Mouse (Mus musculus) neural tube, embryonic 12.5 days (tissue): ENCODE results near the gene Inip. TPM values are rescaled to one million over a fixed set of nuclear protein-coding genes. Genes with fewer than 3 reads are reported as not detected.

Source experiments
- ATAC-seq: fragments of 200-750 bp; cut with Nextera tagmentation; 2 replicates; pipeline ENCODE4 v1.8.0; 2017; ENCODE audit warnings: low read depth, mild to moderate bottlenecking, moderate TSS enrichment, moderate library complexity; ENCODE audit not compliant: low FRiP score
- H3K27ac ChIP-seq: fragments of 300-500 bp; sonication (generic); 2 replicates; pipeline ENCODE4 v1.5.1; 2016
- H3K27me3 ChIP-seq: fragments of 300-500 bp; sonication (generic); replicated peaks from 2 replicates; pipeline ENCODE4 v1.6.1; 2016; ENCODE audit warnings: mild to moderate bottlenecking
- H3K36me3 ChIP-seq: fragments of 300-500 bp; sonication (generic); 2 replicates; pipeline ENCODE4 v1.6.1; 2016; ENCODE audit warnings: mild to moderate bottlenecking
- H3K4me1 ChIP-seq: fragments of 300-500 bp; sonication (generic); 2 replicates; pipeline ENCODE4 v1.6.1; 2016
- H3K4me2 ChIP-seq: fragments of 300-500 bp; sonication (generic); replicated peaks from 2 replicates; pipeline ENCODE4 v1.6.1; 2016; ENCODE audit warnings: mild to moderate bottlenecking
- H3K4me3 ChIP-seq: fragments of 300-500 bp; sonication (generic); 2 replicates; pipeline ENCODE4 v1.5.1; 2016
- H3K9ac ChIP-seq: fragments of 300-500 bp; sonication (generic); 2 replicates; pipeline ENCODE4 v1.6.1; 2016; ENCODE audit warnings: mild to moderate bottlenecking
- H3K9me3 ChIP-seq: fragments of 300-500 bp; sonication (generic); 2 replicates; pipeline ENCODE4 v1.6.1; 2016; ENCODE audit warnings: mild to moderate bottlenecking
- WGBS: fragments of 180-500 bp; shearing (Covaris S2); methylation state at CpG from one replicate; pipeline ENCODE4 v1.1.7; 2016; 5-methylcytosine and 5-hydroxymethylcytosine counted together
- polyA plus RNA-seq: library from polyadenylated mRNA; unstranded; fragments of >200 nt; fragmentation: Nextera tagmentation; extraction: Ambion mirVana; gene quantifications from 2 replicates; pipeline ENCODE4 v1.2.1, GENCODE M21; 2016

Gene Inip
- 82.4 and 87.2 TPM in 2 replicates for polyA plus RNA-seq

DNA sequence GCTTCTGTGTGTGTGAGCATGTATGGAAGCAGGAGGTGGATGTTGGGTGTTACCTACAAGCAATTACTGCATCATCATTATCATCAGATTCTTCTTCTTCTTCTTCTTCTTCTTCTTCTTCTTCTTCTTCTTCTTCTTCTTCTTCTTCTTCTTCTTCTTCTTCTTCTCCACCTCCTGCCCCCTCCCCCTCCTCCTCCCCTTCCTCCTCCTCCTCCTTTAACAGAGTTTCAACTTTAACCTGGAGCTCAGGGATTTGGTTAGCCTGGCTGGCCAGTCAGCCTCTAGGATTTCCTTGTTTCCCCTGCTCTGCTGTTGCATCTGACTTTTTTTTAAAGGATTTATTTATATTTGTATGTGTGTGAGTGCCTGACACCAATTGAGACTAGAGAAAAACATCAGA lies at the start of gene Inip:
Gene Inip, minus strand, starts transcription at position 101 of the 400 bp plus-strand sequence.
- ATAC-seq: no peak
- Histone ChIP-seq H3K4me1 (0 out of 2 replicates have a peak, but pooled peaks cover under 1% of the 10 kb centered on the region), H3K4me3 (no peak within 1 kb of the TSS), H3K36me3 (no peaks in the 10 kb centered on the region), H3K27me3 (no peaks in the 10 kb centered on the region), H3K9me3 (no peaks in the 10 kb centered on the region), H3K4me2 (no peak within 1 kb of the TSS), H3K27ac (no peak within 1 kb of the TSS), H3K9ac (no peak within 1 kb of the TSS)

DNA sequence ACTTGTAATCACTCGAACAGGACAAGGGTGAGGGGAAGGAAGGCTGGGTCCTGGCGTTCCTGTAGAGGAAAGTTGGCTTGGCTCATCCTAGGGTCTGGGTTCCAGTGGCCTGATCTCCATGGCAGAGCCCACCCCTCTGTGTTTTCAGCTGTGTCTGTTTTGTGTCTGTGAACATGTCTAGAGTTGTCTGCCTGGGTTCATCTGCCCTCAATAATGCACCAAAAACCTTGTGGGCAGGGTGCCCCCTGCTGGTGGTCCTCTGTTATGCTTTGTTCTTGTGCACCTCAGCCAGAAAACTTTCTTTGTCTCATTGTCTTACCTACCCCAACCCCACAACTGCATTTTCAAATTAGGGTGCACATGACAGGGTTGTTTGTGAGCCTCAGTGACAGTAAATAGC lies 48.8 kb upstream of the Inip start:
- no peak overlapping the region for H3K27ac ChIP-seq
- no peaks in the 10 kb centered on the region for H3K27me3 ChIP-seq
- peak; percentile 55 for ATAC-seq
- H3K4me3 ChIP-seq: no peak overlapping the region
- no peaks in the 10 kb centered on the region for H3K9me3 ChIP-seq
- H3K4me2 ChIP-seq: no peak overlapping the region
- no peaks in the 10 kb centered on the region for H3K4me1 ChIP-seq
- no peak overlapping the region for H3K9ac ChIP-seq
- no peaks in the 10 kb centered on the region for H3K36me3 ChIP-seq
- WGBS: 81% methylated on average over 2 of the region's 2 CpGs

DNA sequence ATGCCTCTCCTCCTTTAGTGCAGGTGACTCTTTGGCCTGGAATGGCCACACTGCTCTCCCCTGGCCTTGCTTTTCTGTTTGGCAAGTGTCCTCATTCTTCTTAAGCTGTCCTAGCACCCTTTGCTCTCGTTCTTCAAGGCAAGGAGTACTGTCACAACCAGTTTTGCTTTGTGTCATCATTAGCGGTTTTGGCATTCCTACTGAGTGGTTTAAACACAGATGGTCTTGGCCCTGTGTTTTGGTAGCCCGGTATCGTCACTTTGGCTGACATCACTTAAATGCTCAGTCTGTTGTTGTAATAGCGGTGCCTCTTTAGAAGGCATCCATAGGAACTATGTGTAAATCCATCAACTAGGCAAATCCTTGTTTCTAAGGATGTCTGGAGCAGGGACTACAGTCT lies 46.1 kb upstream of the Inip start:
- Histone ChIP-seq H3K9me3 (no peaks in the 10 kb centered on the region), H3K4me1 (no peaks in the 10 kb centered on the region), H3K9ac (no peak overlapping the region), H3K36me3 (no peaks in the 10 kb centered on the region), H3K4me2 (no peak overlapping the region), H3K27me3 (no peaks in the 10 kb centered on the region), H3K27ac (no peak overlapping the region), H3K4me3 (no peak overlapping the region)
- 90% methylated on average over 5 of the region's 5 CpGs for WGBS
- ATAC-seq: no peak

DNA sequence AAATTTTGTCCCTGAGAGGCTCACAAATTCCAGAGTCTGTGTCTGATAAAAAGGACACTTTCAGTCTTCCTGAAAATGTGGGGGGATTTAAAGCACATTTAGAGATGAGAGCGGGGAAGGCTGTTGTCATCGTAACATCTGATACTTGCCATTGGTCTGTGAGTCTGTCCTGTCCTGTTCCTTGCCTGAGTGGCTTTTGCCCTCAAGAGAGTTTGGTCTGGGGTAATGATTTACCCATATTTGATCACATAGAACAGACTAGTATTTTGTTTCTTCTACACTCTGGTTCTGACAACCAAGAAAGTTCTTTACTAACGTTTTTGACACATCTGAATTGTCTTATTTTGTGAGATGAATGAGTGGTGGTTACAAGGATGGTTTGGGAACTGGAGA lies 43.9 kb upstream of the Inip start:
- no peak for ATAC-seq
- 90% methylated on average over 3 of the region's 3 CpGs for WGBS

GRCm38 (mm10) chr4:59844460-59845244 lies 43.3 kb upstream of the Inip start:
- H3K4me2 ChIP-seq: no peak overlapping the region
- no peak overlapping the region for H3K4me3 ChIP-seq
- H3K9me3 ChIP-seq: no peaks in the 10 kb centered on the region
- H3K27ac ChIP-seq: no peak overlapping the region
- no peaks in the 10 kb centered on the region for H3K27me3 ChIP-seq
- no peaks in the 10 kb centered on the region for H3K4me1 ChIP-seq
- ATAC-seq: no peak
- no peaks in the 10 kb centered on the region for H3K36me3 ChIP-seq
- WGBS: 85% methylated on average over 15 of the region's 15 CpGs
- H3K9ac ChIP-seq: no peak overlapping the region

More for the DNA sequence above, 43.9 kb upstream of the Inip start:
- Histone ChIP-seq H3K4me3 (no peak overlapping the region), H3K4me1 (no peaks in the 10 kb centered on the region), H3K9me3 (no peaks in the 10 kb centered on the region), H3K27ac (no peak overlapping the region), H3K9ac (no peak overlapping the region), H3K36me3 (no peaks in the 10 kb centered on the region), H3K27me3 (no peaks in the 10 kb centered on the region), H3K4me2 (no peak overlapping the region)

DNA sequence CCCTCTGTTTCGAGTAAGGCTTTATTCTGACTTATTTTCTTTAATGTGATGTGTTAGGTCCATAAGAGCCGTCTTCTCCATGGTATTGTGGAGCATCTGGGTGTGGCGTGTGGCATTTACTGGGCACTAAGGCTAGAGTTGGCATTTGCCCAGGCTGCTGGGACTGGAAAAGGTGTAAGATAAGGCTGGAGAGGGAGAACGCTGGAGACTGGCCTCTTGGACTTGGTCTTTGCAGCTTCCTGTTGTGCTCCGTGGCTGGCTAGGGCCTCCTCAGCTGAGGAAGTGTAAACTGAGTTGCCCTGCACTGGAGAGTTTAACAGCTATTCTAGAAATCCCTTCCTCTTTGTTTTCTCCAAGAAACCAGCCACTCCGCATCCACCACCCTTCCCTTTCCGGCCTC lies 36.3 kb upstream of the Inip start:
- H3K9ac ChIP-seq: no peak overlapping the region
- H3K4me1 ChIP-seq: no peaks in the 10 kb centered on the region
- H3K27me3 ChIP-seq: no peaks in the 10 kb centered on the region
- ATAC-seq: no peak
- no peaks in the 10 kb centered on the region for H3K36me3 ChIP-seq
- WGBS: 81% methylated on average over 7 of the region's 7 CpGs
- no peak overlapping the region for H3K4me2 ChIP-seq
- H3K9me3 ChIP-seq: no peaks in the 10 kb centered on the region
- H3K4me3 ChIP-seq: no peak overlapping the region
- H3K27ac ChIP-seq: no peak overlapping the region

DNA sequence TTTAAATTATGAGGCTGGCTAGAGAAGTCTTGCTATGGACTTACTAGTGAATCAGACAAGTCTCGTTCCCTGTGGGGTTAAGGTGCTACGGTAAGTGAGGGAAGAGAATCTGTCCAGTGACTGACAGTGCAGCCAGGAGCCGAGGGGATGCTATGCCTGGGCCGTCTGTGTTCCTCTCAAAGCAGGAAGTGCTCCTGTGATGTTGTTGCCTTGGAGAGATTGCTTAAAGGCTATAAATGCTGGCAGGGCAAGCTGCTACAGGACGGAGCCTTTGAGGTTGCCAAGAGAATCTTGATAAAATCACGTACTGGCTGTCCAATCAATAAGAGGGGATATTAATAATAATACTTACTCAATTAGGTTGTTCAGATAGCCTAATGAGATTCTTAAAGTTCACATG lies 31.4 kb upstream of the Inip start:
- H3K36me3 ChIP-seq: no peaks in the 10 kb centered on the region
- H3K9ac ChIP-seq: no peak overlapping the region
- H3K27me3 ChIP-seq: no peaks in the 10 kb centered on the region
- 75% methylated on average over 6 of the region's 6 CpGs for WGBS
- H3K4me1 ChIP-seq: no peaks in the 10 kb centered on the region
- H3K4me2 ChIP-seq: no peak overlapping the region
- H3K9me3 ChIP-seq: no peaks in the 10 kb centered on the region
- H3K27ac ChIP-seq: no peak overlapping the region
- ATAC-seq: no peak
- H3K4me3 ChIP-seq: no peak overlapping the region

GRCm38 (mm10) chr4:59831038-59831437 lies 29.6 kb upstream of the Inip start:
- no peak for ATAC-seq
- H3K36me3 ChIP-seq: no peaks in the 10 kb centered on the region
- H3K4me2 ChIP-seq: no peak overlapping the region
- no peaks in the 10 kb centered on the region for H3K27me3 ChIP-seq
- H3K9me3 ChIP-seq: no peaks in the 10 kb centered on the region
- no peak overlapping the region for H3K27ac ChIP-seq
- no peak overlapping the region for H3K9ac ChIP-seq
- no peaks in the 10 kb centered on the region for H3K4me1 ChIP-seq
- no peak overlapping the region for H3K4me3 ChIP-seq
- WGBS: 86% methylated on average over 5 of the region's 5 CpGs

- H3K4me2 ChIP-seq: no peak overlapping the region
- no peaks in the 10 kb centered on the region for H3K4me1 ChIP-seq
- ATAC-seq: no peak
- no peaks in the 10 kb centered on the region for H3K9me3 ChIP-seq
- H3K27ac ChIP-seq: no peak overlapping the region
- 90% methylated on average over 4 of the region's 4 CpGs for WGBS
- no peak overlapping the region for H3K4me3 ChIP-seq
- H3K9ac ChIP-seq: no peak overlapping the region
- H3K36me3 ChIP-seq: no peaks in the 10 kb centered on the region
- H3K27me3 ChIP-seq: no peaks in the 10 kb centered on the region
Measured at GRCm38 (mm10) chr4:59829072-59829471, 27.7 kb upstream of the Inip start.

GRCm38 (mm10) chr4:59826381-59826780 lies 25.0 kb upstream of the Inip start:
- H3K4me2 ChIP-seq: no peak overlapping the region
- H3K9me3 ChIP-seq: no peaks in the 10 kb centered on the region
- H3K27ac ChIP-seq: no peak overlapping the region
- no peak for ATAC-seq
- 93% methylated on average over 5 of the region's 5 CpGs for WGBS
- H3K4me1 ChIP-seq: no peaks in the 10 kb centered on the region; the same call in 1 of the 2 replicates
- no peaks in the 10 kb centered on the region for H3K27me3 ChIP-seq
- no peaks in the 10 kb centered on the region for H3K36me3 ChIP-seq
- H3K4me3 ChIP-seq: no peak overlapping the region
- H3K9ac ChIP-seq: no peak overlapping the region

- 87% methylated on average over 6 of the region's 6 CpGs for WGBS
- no peak overlapping the region for H3K9ac ChIP-seq
- H3K4me1 ChIP-seq: no peaks in the 10 kb centered on the region; the same call in 1 of the 2 replicates
- no peak overlapping the region for H3K27ac ChIP-seq
- H3K27me3 ChIP-seq: no peaks in the 10 kb centered on the region
- no peaks in the 10 kb centered on the region for H3K36me3 ChIP-seq
- no peak overlapping the region for H3K4me3 ChIP-seq
- no peak for ATAC-seq
- no peaks in the 10 kb centered on the region for H3K9me3 ChIP-seq
- H3K4me2 ChIP-seq: no peak overlapping the region
Measured at GRCm38 (mm10) chr4:59825634-59826033, 24.2 kb upstream of the Inip start.

- no peak for ATAC-seq
- 94% methylated on average over 5 of the region's 5 CpGs for WGBS
- no peaks in the 10 kb centered on the region for H3K9me3 ChIP-seq
- H3K36me3 ChIP-seq: no peaks in the 10 kb centered on the region
- no peak overlapping the region for H3K4me2 ChIP-seq
- no peak overlapping the region for H3K4me3 ChIP-seq
- H3K9ac ChIP-seq: no peak overlapping the region
- H3K4me1 ChIP-seq: peaks cover 3% of the 10 kb centered on the region; the same call in 1 of the 2 replicates
- no peaks in the 10 kb centered on the region for H3K27me3 ChIP-seq
- H3K27ac ChIP-seq: no peak overlapping the region
Measured at GRCm38 (mm10) chr4:59824860-59825259, 23.5 kb upstream of the Inip start.

- H3K36me3 ChIP-seq: no peaks in the 10 kb centered on the region
- no peaks in the 10 kb centered on the region for H3K27me3 ChIP-seq
- no peak overlapping the region for H3K4me2 ChIP-seq
- no peak for ATAC-seq
- H3K9ac ChIP-seq: no peak overlapping the region
- H3K4me1 ChIP-seq: peaks cover 17% of the 10 kb centered on the region
- H3K9me3 ChIP-seq: no peaks in the 10 kb centered on the region
- no peak overlapping the region for H3K27ac ChIP-seq
- H3K4me3 ChIP-seq: no peak overlapping the region
- 70% methylated on average over 7 of the region's 7 CpGs for WGBS
Measured at GRCm38 (mm10) chr4:59823470-59823869, 22.1 kb upstream of the Inip start.
